In genomic region chr1:157435926-157436325, GRCm38 (mm10) we compare ENCODE assay signal across 27 mouse cellular contexts.
"Had no signal": no experiment of that assay in that cellular context is flagged by ENCODE, and none has a peak within 500 bp of the region (broad histone marks: within the 10 kb centered on the region; RNA-seq: fewer than 3 reads in every experiment).

No protein-coding gene starts in this region.

- H3K9ac ChIP-seq: heart, embryonic 13.5 days; hindbrain, embryonic 12.5 days; hindbrain, embryonic 14.5 days; kidney, embryonic 15.5 days; limb, embryonic 13.5 days; limb, embryonic 15.5 days; liver, embryonic 12.5 days; liver, embryonic 14.5 days had no signal

- H3K4me2 ChIP-seq: heart, embryonic 13.5 days; hindbrain, embryonic 12.5 days; hindbrain, embryonic 14.5 days; kidney, embryonic 15.5 days; limb, embryonic 13.5 days; limb, embryonic 15.5 days; liver, embryonic 12.5 days had no signal

- H3K27ac ChIP-seq: gastrocnemius, adult 2 months; heart, adult 2 months; heart, embryonic 10.5 days; heart, embryonic 13.5 days; hindbrain, embryonic 10.5 days; hindbrain, embryonic 12.5 days; hindbrain, embryonic 14.5 days; kidney, embryonic 15.5 days; kidney, postnatal 0 days; limb, embryonic 13.5 days; limb, embryonic 15.5 days; liver, embryonic 12.5 days; liver, embryonic 14.5 days had no signal

- H3K36me3 ChIP-seq: heart, embryonic 10.5 days; heart, embryonic 13.5 days; hindbrain, embryonic 10.5 days; hindbrain, embryonic 12.5 days; kidney, embryonic 15.5 days; limb, embryonic 13.5 days; limb, embryonic 15.5 days; liver, embryonic 12.5 days had no signal

- DNase-seq: gastrocnemius, adult 2 months; gastrocnemius, postnatal 10 days; gastrocnemius, postnatal 25 days; heart, adult 2 months; heart, postnatal 4 days; kidney, adult 11 months; kidney, adult 2 months; kidney, adult 9 months; kidney, postnatal 14 days; kidney, postnatal 36 days; layer of hippocampus, adult 9-11 months; layer of hippocampus, postnatal 36 days; left cerebral cortex, postnatal 4 days had no signal

- H3K27me3 ChIP-seq: heart, embryonic 13.5 days; hindbrain, embryonic 12.5 days; kidney, embryonic 15.5 days; liver, embryonic 12.5 days had no signal

- H3K4me3 ChIP-seq: gastrocnemius, adult 2 months; heart, adult 2 months; heart, embryonic 10.5 days; heart, embryonic 13.5 days; hindbrain, embryonic 10.5 days; hindbrain, embryonic 12.5 days; kidney, embryonic 15.5 days; limb, embryonic 13.5 days; limb, embryonic 15.5 days; liver, embryonic 12.5 days had no signal

- ATAC-seq: hindbrain, embryonic 16.5 days; inflammation-experienced regulatory T-cells, adult 6 months; intestine, embryonic 16.5 days; liver, embryonic 12.5 days had no signal

- H3K4me1 ChIP-seq: kidney, embryonic 15.5 days; liver, embryonic 12.5 days had no signal

- H3K9me3 ChIP-seq: heart, embryonic 10.5 days; heart, embryonic 13.5 days; hindbrain, embryonic 10.5 days; hindbrain, embryonic 12.5 days; kidney, embryonic 15.5 days; limb, embryonic 13.5 days; limb, embryonic 15.5 days; liver, embryonic 12.5 days had no signal
